Mouse (Mus musculus) liver, adult 2 months (tissue): ENCODE measurements around the gene Rabac1.

ENCODE experiments used
- CTCF ChIP-seq: fragments of 200-500 bp; IDR thresholded peaks from 2 replicates; pipeline ENCODE4 v1.5.1; 2011; ENCODE audit warnings: low read depth, low read length, control low read depth
- POLR2A ChIP-seq: fragments of 200-500 bp; IDR thresholded peaks from 2 replicates; pipeline ENCODE4 v1.6.1; 2011; ENCODE audit warnings: low read length, control low read depth; ENCODE audit not compliant: insufficient read depth; ENCODE audit errors: extremely low read depth

- TF ChIP-seq CTCF (peak; percentile 55), POLR2A (no peak)
These were observed 2.5 kb upstream of the Rabac1 start for GRCm38 (mm10) chr7:24974893-24975595.
